Mouse (Mus musculus): ENCODE results near the gene Grb2. TPM values are rescaled to one million over a fixed set of nuclear protein-coding genes. Genes with fewer than 3 reads are reported as not detected.

Gene Grb2
- polyA plus RNA-seq, 2 experiments: 22.4 to 26.0 TPM

DNA sequence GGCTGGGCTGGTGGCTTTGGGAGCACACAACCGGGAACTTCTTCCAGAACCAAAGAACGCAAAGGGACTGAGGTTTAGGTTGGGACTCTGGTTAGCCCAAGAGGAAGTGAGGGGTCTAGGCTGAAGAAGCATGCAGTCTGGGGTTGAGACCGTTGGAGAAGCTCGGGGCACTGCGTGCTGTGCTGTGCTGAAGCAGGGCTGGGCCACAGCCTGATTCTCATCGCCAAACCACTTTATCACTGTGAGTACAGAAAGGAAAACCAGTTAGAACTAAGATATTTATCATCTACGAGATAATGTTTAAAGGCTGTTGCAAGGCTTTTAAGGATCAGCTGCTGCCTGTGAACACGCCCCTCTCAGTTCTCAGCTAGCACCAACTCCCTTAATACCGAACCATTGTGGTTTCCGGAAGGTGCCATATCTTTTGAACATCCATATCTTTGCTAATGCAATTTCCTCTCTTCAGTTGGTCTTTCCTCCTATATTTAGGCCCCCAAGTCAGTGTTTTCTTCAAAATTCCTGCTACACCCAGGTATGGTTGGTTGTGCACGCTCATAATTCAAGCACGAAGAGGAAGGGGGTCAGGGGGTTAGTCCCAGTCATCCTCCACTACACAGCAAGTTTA, 4.4 kb upstream of the Grb2 start:
- Histone ChIP-seq H3K27ac (peak overlapping the region; percentile 12; the same call in 1 of the 2 replicates), H3K4me1 (replicated peaks; ENCODE audit: control insufficient read depth in 2 of 2, insufficient read depth in 2 of 2, low read length in 1 of 2) (peaks cover 20 to 37% of the 10 kb centered on the region in 2 experiments), H3K9me3 (ENCODE audit: control insufficient read depth, low read length) (no peaks in the 10 kb centered on the region), H3K36me3 (replicated peaks; ENCODE audit: control insufficient read depth, insufficient read depth, low read depth) (no peaks in the 10 kb centered on the region), H3K9ac (replicated peaks) (peak overlapping the region; percentile 16; the same call in 1 of the 2 replicates), H3K4me2 (ENCODE audit: low read depth) (peak overlapping the region; percentile 29), H3K27me3 (ENCODE audit: control insufficient read depth, insufficient read depth, low read length) (no peaks in the 10 kb centered on the region), H3K4me3 (ENCODE audit: insufficient read depth in 1 of 2, low read depth in 2 of 2, low read length in 2 of 2) (no peak overlapping the region)
- DNase-seq (ENCODE audit: low read depth in 3 of 3, low spot score in 3 of 3) (no peak), ATAC-seq (ENCODE audit: insufficient read depth) (no peak)
- TF ChIP-seq EP300 (IDR thresholded peaks at IDR 0.05; ENCODE audit: low read depth) (peak; percentile 15; the same call in 1 of the 2 replicates), CTCF (IDR thresholded peaks at IDR 0.05; ENCODE audit: low read depth) (no peak)
- WGBS (ENCODE audit: insufficient replicate concordance): 9% methylated on average over 12 of the region's 12 CpGs

DNA sequence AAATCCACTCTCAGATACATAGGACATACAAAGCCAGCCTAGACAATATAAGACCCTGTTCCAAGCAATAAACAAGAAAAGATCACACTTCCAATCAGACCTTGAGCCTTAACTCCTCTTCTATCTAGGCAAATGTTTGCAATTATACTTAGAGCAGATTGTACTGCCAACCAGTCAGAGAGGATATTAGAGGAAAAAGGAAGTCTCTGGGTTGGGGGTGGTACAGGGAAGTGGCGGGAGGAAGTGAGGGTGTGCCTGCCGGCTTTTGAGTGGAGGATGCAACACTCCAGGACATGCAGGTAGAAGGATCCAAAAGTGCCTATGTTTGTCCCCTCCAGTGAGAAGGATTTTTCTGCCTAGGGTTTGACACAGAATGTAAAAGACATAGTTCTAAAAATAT, 3.9 kb upstream of the Grb2 start:
- H3K36me3 ChIP-seq (replicated peaks; ENCODE audit: control insufficient read depth, insufficient read depth, low read depth): no peaks in the 10 kb centered on the region
- DNase-seq (ENCODE audit: low read depth in 3 of 3, low spot score in 3 of 3): no peak
- peak overlapping the region; percentile 29; the same call in 1 of the 2 replicates for H3K4me2 ChIP-seq (ENCODE audit: low read depth)
- H3K27ac ChIP-seq: no peak overlapping the region; the same call in 1 of the 2 replicates
- TF ChIP-seq EP300 (IDR thresholded peaks at IDR 0.05; ENCODE audit: low read depth) (no peak), CTCF (IDR thresholded peaks at IDR 0.05; ENCODE audit: low read depth) (no peak)
- 2% methylated on average over 2 of the region's 2 CpGs for WGBS (ENCODE audit: insufficient replicate concordance)
- H3K4me3 ChIP-seq (ENCODE audit: insufficient read depth in 1 of 2, low read depth in 2 of 2, low read length in 2 of 2): no peak overlapping the region
- ATAC-seq (ENCODE audit: insufficient read depth): no peak
- no peaks in the 10 kb centered on the region for H3K27me3 ChIP-seq (ENCODE audit: control insufficient read depth, insufficient read depth, low read length)
- H3K4me1 ChIP-seq (replicated peaks; ENCODE audit: control insufficient read depth in 2 of 2, insufficient read depth in 2 of 2, low read length in 1 of 2): peaks cover 15 to 32% of the 10 kb centered on the region in 2 experiments
- no peaks in the 10 kb centered on the region for H3K9me3 ChIP-seq (ENCODE audit: control insufficient read depth, low read length)
- peak overlapping the region; percentile 16; the same call in 1 of the 2 replicates for H3K9ac ChIP-seq (replicated peaks)

GRCm38 (mm10) chr11:115711133-115711532, 2.7 kb upstream of the Grb2 start:
- no peaks in the 10 kb centered on the region for H3K27me3 ChIP-seq (ENCODE audit: control insufficient read depth, insufficient read depth, low read length)
- no peak overlapping the region for H3K27ac ChIP-seq
- H3K4me3 ChIP-seq (ENCODE audit: insufficient read depth in 1 of 2, low read depth in 2 of 2, low read length in 2 of 2): no peak overlapping the region
- H3K4me2 ChIP-seq (ENCODE audit: low read depth): no peak overlapping the region
- DNase-seq (ENCODE audit: low read depth in 3 of 3, low spot score in 3 of 3) (no peak), ATAC-seq (ENCODE audit: insufficient read depth) (no peak)
- H3K4me1 ChIP-seq (replicated peaks; ENCODE audit: control insufficient read depth in 2 of 2, insufficient read depth in 2 of 2, low read length in 1 of 2): peaks cover 13 to 29% of the 10 kb centered on the region in 2 experiments
- no peaks in the 10 kb centered on the region for H3K36me3 ChIP-seq (replicated peaks; ENCODE audit: control insufficient read depth, insufficient read depth, low read depth)
- WGBS (ENCODE audit: insufficient replicate concordance): 82% methylated on average over 9 of the region's 9 CpGs
- no peaks in the 10 kb centered on the region for H3K9me3 ChIP-seq (ENCODE audit: control insufficient read depth, low read length)
- no peak overlapping the region for H3K9ac ChIP-seq (replicated peaks)
- no peak for TF ChIP-seq CTCF (IDR thresholded peaks at IDR 0.05; ENCODE audit: low read depth)
- no peak for TF ChIP-seq EP300 (IDR thresholded peaks at IDR 0.05; ENCODE audit: low read depth)

- no peak overlapping the region for H3K9ac ChIP-seq (replicated peaks)
- WGBS (ENCODE audit: insufficient replicate concordance): 49% methylated on average over 6 of the region's 6 CpGs
- H3K27ac ChIP-seq: no peak overlapping the region; the same call in 1 of the 2 replicates
- no peak overlapping the region for H3K4me3 ChIP-seq (ENCODE audit: insufficient read depth in 1 of 2, low read depth in 2 of 2, low read length in 2 of 2)
- H3K9me3 ChIP-seq (ENCODE audit: control insufficient read depth, low read length): no peaks in the 10 kb centered on the region
- TF ChIP-seq EP300 (IDR thresholded peaks at IDR 0.05; ENCODE audit: low read depth) (no peak), CTCF (IDR thresholded peaks at IDR 0.05; ENCODE audit: low read depth) (no peak)
- H3K27me3 ChIP-seq (ENCODE audit: control insufficient read depth, insufficient read depth, low read length): no peaks in the 10 kb centered on the region
- ATAC-seq (ENCODE audit: insufficient read depth) (no peak), DNase-seq (ENCODE audit: low read depth in 3 of 3, low spot score in 3 of 3) (no peak)
- peak overlapping the region; percentile 92 for H3K4me2 ChIP-seq (ENCODE audit: low read depth)
- H3K36me3 ChIP-seq (replicated peaks; ENCODE audit: control insufficient read depth, insufficient read depth, low read depth): no peaks in the 10 kb centered on the region
- peaks cover 19 to 37% of the 10 kb centered on the region in 2 experiments for H3K4me1 ChIP-seq (replicated peaks; ENCODE audit: control insufficient read depth in 2 of 2, insufficient read depth in 2 of 2, low read length in 1 of 2)
These were observed 1.6 kb upstream of the Grb2 start for GRCm38 (mm10) chr11:115709829-115710559.

All from liver, embryonic 14.5 days (tissue).